23 mouse cellular contexts compared by ENCODE assay signal in genomic region chr13:73725315-73725714, GRCm38 (mm10). TPM values are rescaled to one million over a fixed set of nuclear protein-coding genes. Genes with fewer than 3 reads are reported as not detected.
DNase-seq lines count a peak whose midpoint lies in the region; ATAC-seq and TF ChIP-seq lines count a peak whose summit lies in the region.
"Had no signal": no experiment of that assay in that cellular context is flagged by ENCODE, and none has a peak within 500 bp of the region (broad histone marks: within the 10 kb centered on the region; RNA-seq: fewer than 3 reads in every experiment).

No protein-coding gene starts in this region.

- H3K4me2 ChIP-seq in forebrain, embryonic 14.5 days (ENCODE audit: low read length), result no peak overlapping the region
- H3K4me2 ChIP-seq: forebrain, embryonic 12.5 days; lung, embryonic 14.5 days had no signal

- no peak overlapping the region for H3K9ac ChIP-seq in forebrain, embryonic 14.5 days (ENCODE audit: low read length)
- H3K9ac ChIP-seq: forebrain, embryonic 12.5 days; lung, embryonic 14.5 days had no signal

- H3K36me3 ChIP-seq in forebrain, embryonic 14.5 days (ENCODE audit: control insufficient read depth, insufficient read depth, low read length), result no peaks in the 10 kb centered on the region
- H3K36me3 ChIP-seq: forebrain, embryonic 12.5 days; heart, embryonic 10.5 days had no signal

- H3K27me3 ChIP-seq in forebrain, embryonic 14.5 days (replicated peaks; ENCODE audit: control insufficient read depth, insufficient read depth, low read length), result no peaks in the 10 kb centered on the region
- H3K27me3 ChIP-seq: forebrain, embryonic 12.5 days; Patski had no signal

- DNase-seq in T-cell, adult 2 months (ENCODE audit: low spot score), result peak; percentile 73
- DNase-seq in thymus, postnatal 0 days (ENCODE audit: low spot score), result peak; percentile 80
- DNase-seq in cerebellum, adult 9-11 months, result no peak
- no peak for DNase-seq in forebrain, embryonic 14.5 days (ENCODE audit: low spot score)
- no peak for DNase-seq in layer of hippocampus, adult 2 months (ENCODE audit: low spot score in 2 of 2)
- DNase-seq: cerebellum, postnatal 10 days; gastrocnemius, postnatal 25 days; heart, postnatal 14 days; kidney, adult 8-10 months; kidney, postnatal 25 days; layer of hippocampus, adult 9-11 months; lung, embryonic 14.5 days; lung, postnatal 4 days; midbrain, embryonic 14.5 days had no signal

- no peak for TF ChIP-seq CTCF in layer of hippocampus, adult 2 months (conservative IDR thresholded peaks at IDR 0.05)

- H3K27ac ChIP-seq in forebrain, embryonic 14.5 days (ENCODE audit: low read depth, low read length), result no peak overlapping the region
- no peak overlapping the region for H3K27ac ChIP-seq in layer of hippocampus, adult 2 months
- H3K27ac ChIP-seq: forebrain, embryonic 12.5 days; heart, embryonic 10.5 days had no signal

- H3K4me1 ChIP-seq in forebrain, embryonic 14.5 days (ENCODE audit: control insufficient read depth, insufficient read depth, low read length), result no peaks in the 10 kb centered on the region

- no peak overlapping the region for H3K4me3 ChIP-seq in forebrain, embryonic 14.5 days (ENCODE audit: low read depth, low read length)
- H3K4me3 ChIP-seq in layer of hippocampus, adult 2 months, result no peak overlapping the region
- H3K4me3 ChIP-seq: forebrain, embryonic 12.5 days; heart, embryonic 10.5 days had no signal

- WGBS in forebrain, embryonic 14.5 days, result 89% methylated on average over 5 of the region's 5 CpGs

- ATAC-seq in CD4-positive, CD25-positive, alpha-beta regulatory T cell, adult 4 months, result peak; percentile 98
- peak; percentile 89 for ATAC-seq in megakaryocyte progenitor cell, adult 5-6 weeks (replicated peaks; ENCODE audit: poor library complexity)
- no peak for ATAC-seq in forebrain, embryonic 14.5 days
- ATAC-seq: hindbrain, embryonic 16.5 days; Patski had no signal

- H3K9me3 ChIP-seq in forebrain, embryonic 14.5 days (replicated peaks; ENCODE audit: control insufficient read depth, low read length), result no peaks in the 10 kb centered on the region
- H3K9me3 ChIP-seq: forebrain, embryonic 12.5 days; heart, embryonic 10.5 days had no signal

RNA-seq across cellular contexts. Expression of gene Slc12a7, which starts 7.6 kb away (rescaled TPM):
- polyA plus RNA-seq in CD4-positive, CD25-positive, alpha-beta regulatory T cell, adult 4 months (2017; shearing (Covaris generic)), result 10 to 100 TPM; 37.2 to 50.1 TPM
- total RNA-seq in megakaryocyte progenitor cell, adult 5-6 weeks (2015), result 4.3 and 7.5 TPM in 2 replicates
- total RNA-seq in megakaryocyte progenitor cell, adult 5-6 weeks (2017), result 3.4 and 3.6 TPM in 2 replicates
- polyA plus RNA-seq in thymus, postnatal 0 days (2015; fragmentation: Nextera tagmentation; extraction: Ambion mirVana), result 27.7 and 33.8 TPM in 2 replicates
- 14.5 and 16.6 TPM in 2 replicates for polyA plus RNA-seq in forebrain, embryonic 14.5 days (2014; fragmentation: Nextera tagmentation; extraction: Ambion mirVana)
- 1 to 10 TPM; 7.0 to 8.7 TPM for total RNA-seq in layer of hippocampus, adult 2 months (2021)

RNA-seq across cellular contexts. Expression of gene Slc6a19, which starts 20.6 kb away (rescaled TPM):
- not detected for polyA plus RNA-seq in CD4-positive, CD25-positive, alpha-beta regulatory T cell, adult 4 months (2017; shearing (Covaris generic))
- not detected in 2 replicates for total RNA-seq in megakaryocyte progenitor cell, adult 5-6 weeks (2015)
- not detected in 2 replicates for total RNA-seq in megakaryocyte progenitor cell, adult 5-6 weeks (2017)
- 17.6 and 21.2 TPM in 2 replicates for polyA plus RNA-seq in thymus, postnatal 0 days (2015; fragmentation: Nextera tagmentation; extraction: Ambion mirVana)
- polyA plus RNA-seq in forebrain, embryonic 14.5 days (2014; fragmentation: Nextera tagmentation; extraction: Ambion mirVana), result 0.28 and 0.41 TPM in 2 replicates
- not detected for total RNA-seq in layer of hippocampus, adult 2 months (2021)

RNA-seq across cellular contexts. Expression of gene Slc6a18, which starts 47.5 kb away (rescaled TPM):
- polyA plus RNA-seq in CD4-positive, CD25-positive, alpha-beta regulatory T cell, adult 4 months (2017; shearing (Covaris generic)), result not detected
- not detected in 2 replicates for total RNA-seq in megakaryocyte progenitor cell, adult 5-6 weeks (2015)
- total RNA-seq in megakaryocyte progenitor cell, adult 5-6 weeks (2017), result not detected in 2 replicates
- polyA plus RNA-seq in thymus, postnatal 0 days (2015; fragmentation: Nextera tagmentation; extraction: Ambion mirVana), result 0.09 and 0.16 TPM in 2 replicates
- polyA plus RNA-seq in forebrain, embryonic 14.5 days (2014; fragmentation: Nextera tagmentation; extraction: Ambion mirVana), result not detected in 2 replicates
- total RNA-seq in layer of hippocampus, adult 2 months (2021), result not detected
- total RNA-seq: heart, postnatal 14 days; left cerebral cortex, postnatal 25 days; liver, adult 2 months had no signal
- polyA plus RNA-seq: forebrain, embryonic 12.5 days; heart, embryonic 10.5 days; hindbrain, embryonic 16.5 days; liver, adult 2 months; lung, embryonic 14.5 days; midbrain, embryonic 14.5 days; neural tube, embryonic 11.5 days had no signal

Comparison
In these comparisons a context has a peak if more than half of its experiments do, and no peak if none do; other contexts are left out.
1. DNase-seq: peak in T-cell, adult 2 months (single experiment) and thymus, postnatal 0 days (single experiment); none in cerebellum, adult 9-11 months (single experiment), forebrain, embryonic 14.5 days (single experiment) and layer of hippocampus, adult 2 months (0 of 2).
2. RNA of gene Slc6a19, which starts 20.6 kb away (polyA plus RNA-seq): 17.6 to 21.2 TPM in thymus, postnatal 0 days; 0.28 to 0.41 TPM in forebrain, embryonic 14.5 days and not detected in CD4-positive, CD25-positive, alpha-beta regulatory T cell, adult 4 months; every median in the first group is over 10 times any median in the second.